Mouse (Mus musculus) heart, adult 2 months (tissue): ENCODE results near the gene 4931428F04Rik. TPM values are rescaled to one million over a fixed set of nuclear protein-coding genes. Genes with fewer than 3 reads are reported as not detected.
A peak's percentile ranks its signal among the peaks of the same experiment; 100 is the strongest.
"Not testable (repeated sequence)": the region's sequence is repeated elsewhere in the genome, so short reads cannot be mapped to it uniquely, and the experiment has no call there.

Source experiments
- DNase-seq, 2 experiments: peaks; one replicate each; pipeline ENCODE4 v3.0.0; 2021
- H3K27ac ChIP-seq: fragments of 200-600 bp; 2 replicates; pipeline ENCODE4 v1.8.1; 2022
- H3K27me3 ChIP-seq: fragments of 200-500 bp; 2 replicates; pipeline ENCODE4 v1.6.1; 2012; ENCODE audit warnings: mild to moderate bottlenecking, low read length, inconsistent platforms, mixed read lengths; ENCODE audit not compliant: control insufficient read depth, insufficient read depth
- H3K36me3 ChIP-seq: fragments of 200-500 bp; 2 replicates; pipeline ENCODE4 v1.6.1; 2012; ENCODE audit warnings: low read length, inconsistent platforms; ENCODE audit not compliant: control insufficient read depth, insufficient read depth
- H3K4me1 ChIP-seq: fragments of 200-500 bp; 2 replicates; pipeline ENCODE4 v1.6.1; 2011; ENCODE audit warnings: low read length; ENCODE audit not compliant: control insufficient read depth, insufficient read depth
- H3K4me3 ChIP-seq: fragments of 200-600 bp; 2 replicates; pipeline ENCODE4 v1.8.1; 2022
- H3K79me2 ChIP-seq: fragments of 200-500 bp; replicated peaks from 2 replicates; pipeline ENCODE4 v1.6.1; 2012; ENCODE audit warnings: mild to moderate bottlenecking, inconsistent platforms, low read length, moderate library complexity, mixed read lengths; ENCODE audit not compliant: control insufficient read depth, insufficient read depth
- H3K9ac ChIP-seq: fragments of 200-500 bp; 2 replicates; pipeline ENCODE4 v1.6.1; 2012; ENCODE audit warnings: low read depth, mild to moderate bottlenecking, control low read depth, inconsistent platforms, low read length, mixed read lengths
- CTCF ChIP-seq: fragments of 200-600 bp; IDR thresholded peaks from 2 replicates; pipeline ENCODE4 v1.8.1; 2022; ENCODE audit warnings: antibody characterized with exemption, mild to moderate bottlenecking, moderate library complexity
- EP300 ChIP-seq: fragments of 200-500 bp; IDR thresholded peaks from 2 replicates; pipeline ENCODE4 v1.6.1; 2011; ENCODE audit warnings: low read depth, low read length, control low read depth; ENCODE audit not compliant: insufficient read depth
- POLR2A ChIP-seq: fragments of 200-500 bp; IDR thresholded peaks from 2 replicates; pipeline ENCODE4 v1.6.1; 2011; ENCODE audit warnings: mild to moderate bottlenecking, low read depth, low read length, control low read depth; ENCODE audit not compliant: insufficient read depth
- WGBS: fragments of 180-500 bp; shearing (Covaris S2); methylation state at CpG from one replicate; pipeline ENCODE4 v1.1.7; 2018; 5-methylcytosine and 5-hydroxymethylcytosine counted together
- intact Hi-C: fragments of 180-260 bp; cut with DNase I; formaldehyde crosslinking; loops from one replicate; pipeline ENCODE4 v1.15.1; 2025
- polyA plus RNA-seq: library from polyadenylated mRNA; depleted of rRNA; stranded (reverse); fragments of >200 nt; gene quantifications from 2 replicates; pipeline ENCODE4 v1.2.3, GENCODE M21; 2012
- total RNA-seq, 2 experiments: library from RNA; stranded (reverse); gene quantifications; 2 replicates each; pipeline ENCODE4 v1.2.3; 2021

4931428F04Rik gene
- total and polyA plus RNA-seq, 3 experiments = 1.1 to 2.1 (median 1.2) TPM

DNA sequence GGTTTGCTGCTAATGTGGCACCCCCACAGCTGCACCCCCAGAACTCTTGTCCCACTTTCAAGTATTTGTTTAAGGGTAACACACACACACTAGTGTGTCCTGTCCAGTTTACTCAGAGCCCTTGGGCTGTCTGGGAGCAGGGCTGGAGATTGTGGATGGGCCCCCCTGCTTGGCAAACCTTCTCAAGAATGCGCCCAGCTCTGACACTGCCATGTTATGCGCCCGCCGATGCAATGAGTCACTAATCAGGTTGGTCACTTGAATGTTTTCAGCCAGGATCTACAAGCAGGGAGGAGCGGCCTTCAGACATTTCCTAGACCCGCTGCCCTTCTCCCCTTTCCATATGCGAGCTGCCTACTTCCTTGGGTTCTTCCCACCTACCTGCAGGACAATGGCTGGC is 2.8 kb upstream of the 4931428F04Rik start:
- H3K4me1 ChIP-seq = peaks cover 11% of the 10 kb centered on the region
- no peaks in the 10 kb centered on the region for H3K79me2 ChIP-seq
- no peak for DNase-seq
- no peak overlapping the region for H3K27ac ChIP-seq
- no peak overlapping the region for H3K9ac ChIP-seq
- H3K4me3 ChIP-seq = no peak overlapping the region
- H3K36me3 ChIP-seq = no peaks in the 10 kb centered on the region
- intact Hi-C loops = loop anchor here (5.0 to 10.0 kb wide), 2 partner anchors 170 to 638 kb away; no protein-coding TSS in a partner anchor
- TF ChIP-seq CTCF (no peak), POLR2A (no peak), EP300 (no peak)
- 73% methylated on average over 7 of the region's 7 CpGs for WGBS
- H3K27me3 ChIP-seq = no peaks in the 10 kb centered on the region

DNA sequence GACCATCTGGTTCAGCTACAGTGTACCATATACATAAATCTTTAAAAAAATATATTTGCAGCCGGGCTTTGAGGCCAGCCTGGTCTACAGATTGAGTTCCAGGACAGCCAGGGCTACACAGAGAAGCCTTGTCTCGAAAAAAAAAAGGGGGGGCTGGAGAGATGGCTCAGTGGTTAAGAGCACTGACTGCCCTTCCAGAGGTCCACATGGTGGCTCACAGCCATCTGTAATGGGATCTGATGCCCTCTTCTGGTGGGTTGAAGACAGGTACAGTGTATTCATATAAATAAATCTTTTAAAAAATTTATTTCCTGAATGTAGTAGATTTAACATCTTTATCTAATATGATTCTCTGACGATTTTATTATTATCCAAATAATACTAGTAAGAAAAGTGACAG is 2.1 kb upstream of the 4931428F04Rik start:
- H3K4me1 ChIP-seq = peaks cover 11% of the 10 kb centered on the region

DNA sequence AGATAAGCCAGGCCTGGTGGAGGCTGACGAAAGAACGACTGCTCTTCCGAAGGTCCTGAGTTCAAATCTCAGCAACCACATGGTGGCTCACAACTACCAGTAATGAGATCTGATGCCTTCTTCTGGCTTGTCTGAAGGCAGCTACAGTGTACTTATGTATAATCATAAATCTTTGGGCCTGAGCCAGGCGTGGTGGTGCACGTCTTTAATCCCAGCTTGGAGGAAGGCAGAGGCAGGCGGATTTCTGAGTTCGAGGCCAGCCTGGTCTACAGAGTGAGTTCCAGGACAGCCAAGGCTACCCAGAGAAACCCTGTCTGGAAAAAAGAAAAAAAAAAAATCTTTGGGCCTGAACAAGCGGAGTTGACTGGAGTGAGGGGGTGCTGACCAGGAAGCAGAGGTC is 1.7 kb upstream of the 4931428F04Rik start:
- not testable (repeated sequence) for H3K79me2 ChIP-seq, DNase-seq, H3K27ac ChIP-seq, H3K27me3 ChIP-seq, H3K4me3 ChIP-seq, H3K9ac ChIP-seq, H3K36me3 ChIP-seq
- intact Hi-C loops = loop anchor here (2.0 to 10.0 kb wide), 3 partner anchors 37 to 637 kb away; partner anchors contain the start of gene B3gnt9
- peaks cover 11% of the 10 kb centered on the region for H3K4me1 ChIP-seq
- 75% methylated on average over 8 of the region's 8 CpGs for WGBS

More for the DNA sequence above, 2.1 kb upstream of the 4931428F04Rik start:
- TF ChIP-seq CTCF = peak; percentile 52
- not testable (repeated sequence) for DNase-seq, H3K79me2 ChIP-seq, H3K36me3 ChIP-seq, H3K27me3 ChIP-seq, H3K9ac ChIP-seq, H3K27ac ChIP-seq, H3K4me3 ChIP-seq
- WGBS = 53% methylated on average over 3 of the region's 3 CpGs
- intact Hi-C loops = loop anchor here (2.0 to 10.0 kb wide), 3 partner anchors 37 to 637 kb away; partner anchors contain the start of gene B3gnt9

DNA sequence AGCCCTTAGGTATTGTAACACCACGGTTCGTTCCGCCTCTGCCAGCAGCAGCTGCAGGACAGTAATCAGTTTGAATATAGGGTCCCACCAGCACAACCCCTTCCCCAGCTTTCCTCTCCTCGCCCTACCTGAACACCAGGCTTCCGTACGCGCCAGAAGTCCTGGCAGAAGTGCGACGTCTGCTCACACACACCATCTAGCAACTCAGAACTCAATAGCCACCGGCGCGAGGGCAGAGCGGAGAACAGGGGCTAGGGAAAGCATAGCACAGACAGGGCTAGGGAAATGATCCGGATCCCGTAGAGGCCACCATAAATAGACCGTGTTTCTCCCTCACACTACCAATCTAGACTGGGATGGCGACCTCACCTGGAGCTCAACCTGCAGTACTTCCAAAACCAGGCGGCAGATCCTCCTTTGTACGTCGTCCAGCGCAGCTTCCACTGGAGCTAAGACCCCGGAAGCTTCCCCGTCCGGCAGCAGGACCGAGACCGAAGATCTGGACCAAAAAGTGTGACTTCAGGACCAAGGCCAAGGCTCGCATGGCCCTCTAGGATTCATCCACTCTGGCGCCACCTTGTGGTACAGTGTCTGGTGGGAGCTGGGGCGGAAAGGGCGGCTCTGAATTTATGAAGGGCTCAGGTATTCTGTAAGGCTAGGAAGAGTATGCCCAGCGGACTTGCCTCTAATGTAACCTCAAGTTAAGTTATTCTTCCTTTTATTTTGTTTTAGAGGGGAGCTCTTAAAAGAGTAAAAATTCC is 1.1 kb upstream of the 4931428F04Rik start:
- no peak overlapping the region for H3K27ac ChIP-seq
- no peaks in the 10 kb centered on the region for H3K79me2 ChIP-seq
- no peaks in the 10 kb centered on the region for H3K36me3 ChIP-seq
- no peak overlapping the region for H3K9ac ChIP-seq
- TF ChIP-seq EP300 (0 out of 2 replicates have a peak, but pooled peaks have one; percentile 55), CTCF (peak; percentile 97; the same call in 1 of the 2 replicates), POLR2A (no peak)
- H3K4me3 ChIP-seq = no peak overlapping the region
- 17% methylated on average over 31 of the region's 31 CpGs for WGBS
- DNase-seq = peak; percentile 86 to 90
- no peaks in the 10 kb centered on the region for H3K27me3 ChIP-seq
- peaks cover 11% of the 10 kb centered on the region for H3K4me1 ChIP-seq
- intact Hi-C loops = loop anchor here (2.0 to 10.0 kb wide), 3 partner anchors 36 to 636 kb away; partner anchors contain the start of gene B3gnt9

DNA sequence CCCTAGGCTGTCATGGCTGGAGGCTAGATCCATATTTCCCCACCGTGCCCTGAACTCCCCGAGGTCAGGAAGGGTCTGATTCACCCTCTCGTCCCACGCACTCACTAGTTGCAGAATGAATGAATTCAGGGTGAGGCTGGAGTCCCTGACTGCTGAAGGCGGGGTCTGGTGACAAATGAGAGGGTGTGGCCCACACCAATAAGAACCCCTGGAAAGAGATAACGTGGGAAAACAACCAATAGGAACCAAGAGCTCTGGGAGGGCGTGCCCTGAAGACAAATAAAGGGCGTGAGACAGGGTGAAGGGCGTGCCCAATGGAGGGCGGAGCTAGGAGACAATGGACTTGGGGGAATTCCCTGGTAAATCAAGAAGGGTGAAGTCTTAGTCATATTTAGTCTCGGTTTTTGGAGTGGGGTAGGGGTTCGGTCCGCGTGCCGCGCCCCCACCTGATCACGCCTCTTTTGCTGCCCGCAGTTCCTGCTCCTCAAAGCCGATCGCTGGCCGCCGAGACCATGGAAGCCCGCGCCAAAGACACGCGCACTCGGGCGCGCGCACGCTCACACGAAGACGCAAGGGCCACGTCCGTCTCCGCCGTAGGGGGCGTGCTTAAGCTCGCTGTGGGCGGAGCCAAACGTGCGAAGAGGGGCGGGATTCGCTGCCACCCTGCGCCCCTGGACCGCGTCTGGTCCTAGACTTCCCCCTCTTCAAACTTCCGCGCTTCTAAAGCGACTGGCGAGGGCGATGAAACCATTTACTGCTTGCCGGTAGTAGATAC is 519 bp downstream of the 4931428F04Rik start:
- intact Hi-C loops = loop anchor here (2.0 kb wide), 1 partner anchor 64 kb away; the partner anchor contains the start of gene D230025D16Rik
- H3K36me3 ChIP-seq = no peaks in the 10 kb centered on the region

More for the DNA sequence above, 519 bp downstream of the 4931428F04Rik start:
- Histone ChIP-seq H3K4me1 (peaks cover 11% of the 10 kb centered on the region), H3K4me3 (peak overlapping the region; percentile 61), H3K79me2 (no peaks in the 10 kb centered on the region), H3K27ac (peak overlapping the region; percentile 84), H3K27me3 (no peaks in the 10 kb centered on the region), H3K9ac (peak overlapping the region; percentile 68)
- 2% methylated on average over 53 of the region's 53 CpGs for WGBS
- peak; percentile 94 for DNase-seq
- TF ChIP-seq CTCF = peak; percentile 43
- TF ChIP-seq POLR2A = peak; percentile 25; the same call in 1 of the 2 replicates
- 0 out of 2 replicates have a peak, but pooled peaks have one; percentile 39 for TF ChIP-seq EP300
